Mouse (Mus musculus) lung, embryonic 16.5 days (tissue): ENCODE measurements at regions not wholly inside any gene's neighbourhood (a gene's known extent, or its start where the extent isn't known, plus 50 kb on each side); places are given as distances from the start of the nearest gene placed in this dataset.
A peak's percentile ranks its signal among the peaks of the same experiment; 100 is the strongest.

Source experiments
- ATAC-seq: fragments of 200-750 bp; cut with Nextera tagmentation; 2 replicates; pipeline ENCODE4 v1.8.0; 2017; ENCODE audit warnings: low read depth, mild to moderate bottlenecking, moderate library complexity
- H3K27ac ChIP-seq: fragments of 300-500 bp; sonication (generic); 2 replicates; pipeline ENCODE4 v1.5.1; 2014; ENCODE audit warnings: mild to moderate bottlenecking, control low read depth, low read length
- H3K27me3 ChIP-seq: fragments of 300-500 bp; sonication (generic); 2 replicates; pipeline ENCODE4 v1.6.1; 2014; ENCODE audit warnings: low read depth, low read length, mixed read lengths; ENCODE audit not compliant: control insufficient read depth, insufficient read depth
- H3K36me3 ChIP-seq: fragments of 300-500 bp; sonication (generic); 2 replicates; pipeline ENCODE4 v1.6.1; 2014; ENCODE audit warnings: low read length; ENCODE audit not compliant: control insufficient read depth, insufficient read depth
- H3K4me1 ChIP-seq: fragments of 300-500 bp; sonication (generic); replicated peaks from 2 replicates; pipeline ENCODE4 v1.6.1; 2014; ENCODE audit warnings: low read length, mixed read lengths; ENCODE audit not compliant: control insufficient read depth, insufficient read depth
- H3K4me2 ChIP-seq: fragments of 300-500 bp; sonication (generic); 2 replicates; pipeline ENCODE4 v1.6.1; 2014; ENCODE audit warnings: low read depth, low read length, control low read depth
- H3K4me3 ChIP-seq: fragments of 300-500 bp; sonication (generic); 2 replicates; pipeline ENCODE4 v1.5.1; 2014; ENCODE audit warnings: mild to moderate bottlenecking, low read length, control low read depth
- H3K9ac ChIP-seq: fragments of 300-500 bp; sonication (generic); 2 replicates; pipeline ENCODE4 v1.6.1; 2014; ENCODE audit warnings: low read length, control low read depth
- H3K9me3 ChIP-seq: fragments of 300-500 bp; sonication (generic); 2 replicates; pipeline ENCODE4 v1.6.1; 2016; ENCODE audit warnings: low read length; ENCODE audit not compliant: control insufficient read depth
- WGBS: fragments of 180-500 bp; shearing (Covaris S2); extraction: QIAGEN DNeasy Blood & Tissue Kit; methylation state at CpG from one replicate; pipeline ENCODE4 v1.1.7; 2014; 5-methylcytosine and 5-hydroxymethylcytosine counted together

- Histone ChIP-seq H3K36me3 (no peaks in the 10 kb centered on the region), H3K9me3 (no peaks in the 10 kb centered on the region), H3K27me3 (no peaks in the 10 kb centered on the region), H3K4me1 (peaks cover 8% of the 10 kb centered on the region), H3K9ac (no peak overlapping the region), H3K27ac (no peak overlapping the region), H3K4me2 (no peak overlapping the region), H3K4me3 (no peak overlapping the region)
- 21% methylated on average over 8 of the region's 8 CpGs for WGBS
- no peak for ATAC-seq
Measured at GRCm38 (mm10) chr10:119065974-119066373, 173.9 kb downstream of the Cand1 start.

DNA sequence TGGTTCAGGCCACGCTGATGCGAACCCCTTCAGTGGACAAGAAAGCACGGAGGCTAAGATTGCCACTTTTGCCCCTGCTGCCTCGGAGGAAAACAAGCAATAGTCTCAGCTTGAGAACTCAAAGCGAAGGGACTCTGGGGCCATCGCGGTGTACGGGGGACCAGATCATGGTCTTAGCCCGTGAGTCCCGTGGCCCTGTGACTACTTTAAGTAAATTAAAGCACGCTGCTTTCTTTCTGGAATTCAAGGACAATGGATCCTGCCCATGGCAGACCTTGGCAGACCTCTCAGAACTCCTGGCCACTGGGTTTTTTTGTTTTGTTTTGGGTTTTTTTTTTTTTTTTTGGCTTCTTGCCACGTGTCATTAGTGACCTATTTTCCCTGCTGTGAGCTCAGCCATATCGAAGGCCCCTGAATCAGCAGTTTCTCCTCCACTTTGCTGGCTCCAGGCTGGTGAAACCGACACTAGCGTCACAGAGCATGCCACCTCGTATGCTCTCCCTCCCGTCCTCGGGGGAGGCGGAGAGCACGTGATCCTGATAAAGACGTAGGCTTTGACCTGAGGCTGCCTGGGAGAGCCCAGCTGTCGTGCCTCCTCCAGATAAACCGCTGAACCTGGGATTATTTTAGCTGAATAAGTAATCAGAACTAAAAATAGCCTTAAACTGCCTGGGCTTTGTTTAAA is 174.6 kb downstream of the Cand1 start:
- peak; percentile 63 for ATAC-seq
- Histone ChIP-seq H3K4me3 (no peak overlapping the region), H3K9ac (no peak overlapping the region), H3K9me3 (no peaks in the 10 kb centered on the region), H3K27me3 (no peaks in the 10 kb centered on the region), H3K27ac (no peak overlapping the region), H3K4me2 (peak overlapping the region; percentile 41; the same call in 1 of the 2 replicates), H3K4me1 (peaks cover 8% of the 10 kb centered on the region), H3K36me3 (no peaks in the 10 kb centered on the region)
- WGBS: 39% methylated on average over 23 of the region's 23 CpGs

- Histone ChIP-seq H3K27me3 (no peaks in the 10 kb centered on the region), H3K4me2 (no peak overlapping the region), H3K4me3 (no peak overlapping the region), H3K9ac (no peak overlapping the region), H3K27ac (no peak overlapping the region), H3K36me3 (no peaks in the 10 kb centered on the region), H3K4me1 (peaks cover 8% of the 10 kb centered on the region), H3K9me3 (no peaks in the 10 kb centered on the region)
- no peak for ATAC-seq
- 84% methylated on average over 12 of the region's 12 CpGs for WGBS
Measured at GRCm38 (mm10) chr10:119064218-119064617, 175.6 kb downstream of the Cand1 start.

- no peaks in the 10 kb centered on the region for H3K36me3 ChIP-seq
- no peak; the same call in 1 of the 2 replicates for ATAC-seq
- H3K4me1 ChIP-seq: peaks cover 8% of the 10 kb centered on the region
- no peak overlapping the region for H3K4me3 ChIP-seq
- no peaks in the 10 kb centered on the region for H3K27me3 ChIP-seq
- H3K27ac ChIP-seq: no peak overlapping the region
- no peaks in the 10 kb centered on the region for H3K9me3 ChIP-seq
- no peak overlapping the region for H3K4me2 ChIP-seq
- H3K9ac ChIP-seq: no peak overlapping the region
- 68% methylated on average over 14 of the region's 14 CpGs for WGBS
Measured at GRCm38 (mm10) chr10:119063209-119063699, 176.6 kb downstream of the Cand1 start.

DNA sequence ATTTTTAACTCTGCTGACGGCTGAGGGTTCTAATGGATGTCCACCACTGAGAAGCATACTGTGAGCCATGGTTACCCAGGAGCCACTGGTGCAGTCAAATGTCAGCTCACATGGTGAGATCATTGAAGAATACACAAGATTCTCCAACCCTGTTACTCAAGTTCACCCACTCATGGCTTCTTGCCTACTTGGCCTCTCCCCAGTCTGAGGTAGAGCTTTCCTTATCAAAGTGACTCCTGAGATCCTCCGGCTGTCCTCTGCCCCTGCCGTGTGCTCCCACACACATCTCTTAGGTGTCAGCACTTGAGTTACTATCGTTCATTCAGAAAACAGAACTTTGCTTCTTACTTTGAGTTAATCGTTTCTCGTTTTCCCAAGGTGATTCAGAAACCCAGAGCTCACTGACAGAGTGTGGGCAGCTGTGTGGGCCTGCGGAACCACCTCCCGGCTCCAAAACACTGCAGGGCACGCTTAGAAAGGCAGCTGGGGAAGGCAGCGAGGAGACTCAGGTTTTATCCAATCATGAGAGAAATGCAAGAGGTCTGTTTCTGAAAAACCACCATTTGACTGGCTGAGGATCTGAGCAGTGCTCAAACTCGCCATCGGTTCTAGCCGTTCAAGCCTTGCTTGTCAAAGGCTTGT is 177.8 kb downstream of the Cand1 start:
- Histone ChIP-seq H3K9ac (no peak overlapping the region), H3K4me1 (peaks cover 6% of the 10 kb centered on the region), H3K36me3 (no peaks in the 10 kb centered on the region), H3K27me3 (no peaks in the 10 kb centered on the region), H3K27ac (no peak overlapping the region), H3K4me3 (no peak overlapping the region), H3K9me3 (no peaks in the 10 kb centered on the region), H3K4me2 (no peak overlapping the region)
- no peak for ATAC-seq
- 69% methylated on average over 13 of the region's 13 CpGs for WGBS

DNA sequence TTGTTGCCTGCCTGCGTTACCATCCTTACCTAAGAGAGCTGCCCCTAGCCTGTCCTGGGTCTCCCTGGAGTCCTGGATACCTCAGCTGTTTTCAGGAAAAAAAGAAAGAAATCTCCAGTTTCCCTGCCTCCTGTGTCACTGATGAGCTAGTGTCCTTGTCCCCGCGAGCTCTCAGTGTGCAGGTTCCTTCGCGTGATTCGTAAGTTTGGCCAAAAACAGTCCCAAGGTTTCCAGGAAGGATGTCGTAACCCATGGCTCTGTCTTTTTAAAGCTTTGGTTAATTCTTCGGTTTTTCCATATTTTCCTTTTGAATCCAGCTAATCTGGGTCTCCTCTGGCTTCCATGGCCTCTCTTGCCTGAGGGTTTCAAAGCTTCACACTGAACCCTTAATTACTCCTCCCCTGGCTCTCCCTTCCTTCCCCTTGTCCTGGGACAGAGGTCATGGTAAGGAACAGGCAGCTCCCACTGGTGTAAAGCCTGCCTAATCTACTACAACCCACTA is 178.5 kb downstream of the Cand1 start:
- H3K27me3 ChIP-seq: no peaks in the 10 kb centered on the region
- no peak for ATAC-seq
- WGBS: 88% methylated on average over 8 of the region's 8 CpGs

DNA sequence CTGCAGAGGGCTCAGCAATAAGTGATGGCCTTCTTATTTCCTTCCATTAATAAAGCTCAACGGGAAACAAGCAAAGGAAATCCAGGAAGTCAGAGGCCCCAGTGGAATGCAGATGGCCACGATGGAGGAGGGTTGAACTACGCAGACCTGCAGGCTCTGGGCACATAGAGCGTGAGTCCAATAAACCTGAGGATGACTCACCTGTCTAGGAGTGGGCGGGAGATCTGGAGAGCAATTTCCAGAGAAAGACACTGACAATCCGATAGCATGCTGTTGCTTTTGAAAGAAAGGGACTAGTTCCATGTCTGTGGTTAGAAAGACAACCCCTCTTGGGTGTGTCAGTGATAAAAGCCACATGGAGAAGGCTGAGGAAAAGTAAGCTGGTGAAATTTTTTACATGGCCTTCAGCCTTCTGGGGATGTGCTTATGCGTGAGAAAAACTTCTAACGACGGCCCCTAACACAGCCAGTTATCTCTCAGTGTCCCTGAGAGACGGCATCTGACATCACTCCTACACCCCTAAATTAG is 181.3 kb downstream of the Cand1 start:
- Histone ChIP-seq H3K9me3 (no peaks in the 10 kb centered on the region), H3K4me1 (peaks cover 14% of the 10 kb centered on the region), H3K4me2 (no peak overlapping the region), H3K9ac (no peak overlapping the region), H3K36me3 (no peaks in the 10 kb centered on the region), H3K4me3 (no peak overlapping the region), H3K27me3 (no peaks in the 10 kb centered on the region), H3K27ac (no peak overlapping the region)
- peak; percentile 29; the same call in 1 of the 2 replicates for ATAC-seq
- 65% methylated on average over 10 of the region's 10 CpGs for WGBS

More for the DNA sequence above, 178.5 kb downstream of the Cand1 start:
- Histone ChIP-seq H3K4me2 (no peak overlapping the region), H3K27ac (no peak overlapping the region), H3K9me3 (no peaks in the 10 kb centered on the region), H3K4me1 (peaks cover 6% of the 10 kb centered on the region), H3K9ac (no peak overlapping the region), H3K36me3 (no peaks in the 10 kb centered on the region), H3K4me3 (no peak overlapping the region)

DNA sequence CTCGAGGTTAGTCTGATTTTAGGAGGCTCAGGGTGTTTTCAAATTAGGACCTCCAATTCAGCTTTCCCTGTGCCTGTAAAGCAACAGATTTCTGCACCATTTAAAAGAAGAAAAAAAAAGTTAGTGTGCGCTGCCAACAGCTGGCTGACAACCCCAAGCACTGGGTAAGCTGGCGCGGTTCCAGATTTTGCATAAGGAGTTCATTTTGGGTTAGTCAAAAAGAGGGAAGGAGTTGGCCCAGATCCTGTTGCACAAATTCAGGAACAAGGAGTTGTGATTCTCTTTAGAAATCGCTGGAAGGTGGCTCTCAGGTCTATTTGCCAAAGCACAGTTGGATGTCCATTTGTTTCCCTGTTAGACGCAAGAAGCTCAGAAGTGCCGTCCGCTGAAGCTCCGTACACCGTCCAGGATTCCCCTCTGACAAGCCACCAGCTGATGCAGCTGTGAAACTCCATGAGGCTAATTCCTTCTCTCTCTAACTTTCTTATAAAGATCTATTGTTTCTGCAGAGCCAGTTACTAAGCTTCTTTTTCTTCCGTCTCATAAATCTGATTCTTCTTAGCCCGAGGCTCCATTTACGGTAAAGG is 184.6 kb downstream of the Cand1 start:
- Histone ChIP-seq H3K4me1 (peaks cover 26% of the 10 kb centered on the region), H3K4me2 (peak overlapping the region; percentile 28), H3K36me3 (no peaks in the 10 kb centered on the region), H3K27me3 (no peaks in the 10 kb centered on the region), H3K27ac (no peak overlapping the region), H3K4me3 (no peak overlapping the region), H3K9ac (no peak overlapping the region), H3K9me3 (no peaks in the 10 kb centered on the region)
- WGBS: 41% methylated on average over 13 of the region's 13 CpGs
- ATAC-seq: peak; percentile 55
